Mouse (Mus musculus) small intestine, adult 2 months (tissue): ENCODE data around the gene Etaa1. TPM values are rescaled to one million over a fixed set of nuclear protein-coding genes. Genes with fewer than 3 reads are reported as not detected.
"Not testable (repeated sequence)": the region's sequence is repeated elsewhere in the genome, so short reads cannot be mapped to it uniquely, and the experiment has no call there.

ENCODE experiments used
- H3K27ac ChIP-seq: fragments of 200-500 bp; 2 replicates; pipeline ENCODE4 v1.5.1; 2012; ENCODE audit warnings: low read depth, low read length, control low read depth, inconsistent platforms; ENCODE audit not compliant: insufficient read depth
- H3K27me3 ChIP-seq: fragments of 200-500 bp; 2 replicates; pipeline ENCODE4 v1.6.1; 2012; ENCODE audit warnings: mild to moderate bottlenecking, moderate library complexity, low read length, inconsistent platforms; ENCODE audit not compliant: control insufficient read depth, insufficient read depth
- H3K36me3 ChIP-seq: fragments of 200-500 bp; 2 replicates; pipeline ENCODE4 v1.6.1; 2012; ENCODE audit warnings: mild to moderate bottlenecking, low read length, control low read depth, inconsistent platforms; ENCODE audit not compliant: control insufficient read depth, insufficient read depth
- H3K4me1 ChIP-seq: fragments of 200-500 bp; 2 replicates; pipeline ENCODE4 v1.6.1; 2012; ENCODE audit warnings: low read length, inconsistent platforms, mixed read lengths; ENCODE audit not compliant: control insufficient read depth, insufficient read depth, insufficient read length
- H3K4me3 ChIP-seq: fragments of 200-500 bp; 2 replicates; pipeline ENCODE4 v1.5.1; 2012; ENCODE audit warnings: low read depth, mild to moderate bottlenecking, control low read depth, inconsistent platforms, low read length, moderate library complexity
- CTCF ChIP-seq: fragments of 200-500 bp; IDR thresholded peaks from 2 replicates; pipeline ENCODE4 v1.5.1; 2012; ENCODE audit warnings: low read depth, mild to moderate bottlenecking, control low read depth, inconsistent platforms, low read length, moderate library complexity, mixed read lengths; ENCODE audit not compliant: insufficient replicate concordance, insufficient read length; ENCODE audit errors: extremely low read depth
- POLR2A ChIP-seq: fragments of 200-500 bp; IDR thresholded peaks from 2 replicates; pipeline ENCODE4 v1.6.1; 2012; ENCODE audit warnings: low read depth, mild to moderate bottlenecking, control low read depth, inconsistent platforms, low read length, moderate library complexity
- WGBS: fragments of 180-500 bp; shearing (Covaris S2); methylation state at CpG from one replicate; pipeline ENCODE4 v1.1.7; 2018; 5-methylcytosine and 5-hydroxymethylcytosine counted together
- polyA plus RNA-seq: library from polyadenylated mRNA; depleted of rRNA; stranded (reverse); fragments of >200 nt; gene quantifications from 2 replicates; pipeline ENCODE4 v1.2.3, GENCODE M21; 2012

Gene Etaa1
- polyA plus RNA-seq, 1 experiment: 0.68 TPM

DNA sequence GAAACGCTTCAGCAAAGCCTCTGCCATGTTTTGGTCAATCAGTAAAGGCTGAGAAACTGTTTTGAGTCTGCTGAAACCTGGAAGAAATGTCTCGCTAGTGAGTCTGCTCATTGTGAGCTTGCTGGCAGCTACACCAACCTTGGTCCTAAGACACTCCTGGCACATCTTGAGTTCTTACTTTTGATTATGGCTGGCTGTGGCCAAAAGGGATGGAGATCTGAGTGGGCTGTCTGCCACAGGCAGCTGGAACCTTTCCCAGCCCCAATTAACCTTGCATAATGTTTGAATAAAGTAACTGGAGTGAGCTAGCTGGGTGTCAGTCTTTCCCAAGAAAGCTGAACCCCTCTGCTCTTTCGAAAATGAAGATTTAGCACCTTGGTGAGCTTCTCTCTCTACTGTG lies 2.3 kb downstream of the Etaa1 start:
- Histone ChIP-seq H3K4me3 (no peak overlapping the region), H3K4me1 (no peaks in the 10 kb centered on the region), H3K27me3 (no peaks in the 10 kb centered on the region), H3K27ac (no peak overlapping the region), H3K36me3 (peaks cover 8% of the 10 kb centered on the region)
- WGBS: 80% methylated on average over 3 of the region's 3 CpGs
- TF ChIP-seq CTCF (no peak), POLR2A (no peak)

DNA sequence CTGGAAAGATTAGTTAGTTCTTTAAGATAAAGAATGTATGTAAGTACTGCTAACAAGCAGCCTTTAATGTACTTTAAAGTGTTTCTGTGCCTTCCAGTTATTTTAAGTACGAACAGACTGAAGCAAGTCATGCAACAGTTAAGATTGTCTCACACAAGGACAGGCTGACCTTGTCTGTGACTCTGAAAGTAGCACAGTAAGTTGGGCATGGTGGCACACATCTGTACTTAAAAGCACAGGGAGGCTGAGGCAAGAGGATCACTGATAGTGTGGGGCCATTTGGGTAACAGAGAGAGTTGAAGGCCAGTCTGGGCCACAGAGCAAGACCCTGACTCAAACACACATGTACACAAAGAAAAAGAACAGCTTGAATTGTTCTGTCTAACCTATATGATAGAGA lies 14.5 kb downstream of the Etaa1 start:
- TF ChIP-seq CTCF: no peak
- TF ChIP-seq POLR2A: no peak
- no peak overlapping the region for H3K4me3 ChIP-seq
- no peak overlapping the region for H3K27ac ChIP-seq
- H3K4me1 ChIP-seq: no peaks in the 10 kb centered on the region
- H3K36me3 ChIP-seq: peaks cover 9% of the 10 kb centered on the region
- 90% methylated on average over 1 of the region's 1 CpGs for WGBS
- no peaks in the 10 kb centered on the region for H3K27me3 ChIP-seq

DNA sequence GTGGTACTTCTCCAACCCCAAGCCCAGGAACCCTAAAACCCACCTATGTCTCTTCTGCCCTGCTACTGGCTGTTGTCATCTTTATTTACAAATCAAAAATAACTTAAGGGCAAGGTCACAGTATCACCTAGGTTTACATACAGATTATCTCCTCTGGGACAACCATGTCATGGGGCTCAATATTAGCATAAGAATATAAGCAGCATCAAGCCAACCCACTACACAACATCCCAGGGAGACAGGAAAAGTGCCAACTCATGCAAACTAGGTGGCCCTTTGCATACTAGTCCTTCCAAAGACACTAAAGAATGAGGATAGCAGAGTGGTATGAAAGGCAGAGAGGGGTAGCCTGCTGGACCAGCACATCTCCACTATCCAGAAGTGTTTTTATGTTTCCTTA lies 15.7 kb downstream of the Etaa1 start:
- Histone ChIP-seq H3K27me3 (no peaks in the 10 kb centered on the region), H3K27ac (no peak overlapping the region), H3K36me3 (peaks cover 9% of the 10 kb centered on the region), H3K4me1 (no peaks in the 10 kb centered on the region), H3K4me3 (no peak overlapping the region)
- TF ChIP-seq POLR2A: no peak
- no peak for TF ChIP-seq CTCF

DNA sequence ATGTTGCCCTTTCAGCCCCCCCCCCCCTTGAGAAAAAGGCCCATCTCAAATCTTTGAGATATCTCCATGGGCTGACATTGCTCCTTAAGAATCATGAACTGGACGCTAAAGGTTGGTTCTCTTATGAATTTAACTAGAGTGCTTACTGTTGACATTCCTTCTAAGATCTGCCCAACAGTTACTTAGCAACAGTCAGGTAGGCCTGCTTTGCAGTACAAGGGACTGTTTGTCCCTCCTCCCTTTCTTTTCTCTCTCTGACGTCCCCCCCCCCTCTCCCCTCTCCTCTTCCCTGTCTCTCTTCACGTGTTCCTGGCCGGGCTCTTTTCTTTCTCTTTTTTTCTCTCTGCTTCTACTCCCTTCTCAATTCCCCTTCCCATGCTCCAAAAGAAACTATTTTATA lies 35.8 kb downstream of the Etaa1 start:
- no peak for TF ChIP-seq POLR2A
- TF ChIP-seq CTCF: no peak
- WGBS: 48% methylated on average over 4 of the region's 4 CpGs

DNA sequence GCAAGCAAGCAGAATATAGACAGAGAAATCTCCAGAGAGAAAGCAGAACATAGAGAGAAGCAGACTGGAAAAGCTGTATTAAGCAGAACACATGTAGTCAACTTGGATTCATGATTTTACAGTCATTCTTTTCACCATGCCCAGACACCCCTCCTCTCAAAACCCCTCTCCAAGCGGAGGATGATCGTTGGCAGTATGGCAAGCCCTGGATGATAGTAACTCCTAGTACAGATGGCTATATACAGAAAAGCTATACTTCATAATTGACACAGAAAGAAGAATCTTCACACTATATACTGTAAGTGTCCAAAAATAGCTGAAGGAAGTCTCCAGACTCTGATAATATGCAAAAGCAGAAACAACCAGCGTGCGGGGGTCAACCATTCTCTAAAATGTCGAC lies 36.6 kb downstream of the Etaa1 start:
- Histone ChIP-seq H3K36me3 (no peaks in the 10 kb centered on the region), H3K27me3 (no peaks in the 10 kb centered on the region), H3K27ac (no peak overlapping the region), H3K4me3 (no peak overlapping the region), H3K4me1 (no peaks in the 10 kb centered on the region)
- WGBS: 89% methylated on average over 5 of the region's 5 CpGs
- no peak for TF ChIP-seq CTCF
- no peak for TF ChIP-seq POLR2A

More for the DNA sequence above, 35.8 kb downstream of the Etaa1 start:
- no peak overlapping the region for H3K27ac ChIP-seq
- no peaks in the 10 kb centered on the region for H3K27me3 ChIP-seq
- no peaks in the 10 kb centered on the region for H3K36me3 ChIP-seq
- no peak overlapping the region for H3K4me3 ChIP-seq
- no peaks in the 10 kb centered on the region for H3K4me1 ChIP-seq

DNA sequence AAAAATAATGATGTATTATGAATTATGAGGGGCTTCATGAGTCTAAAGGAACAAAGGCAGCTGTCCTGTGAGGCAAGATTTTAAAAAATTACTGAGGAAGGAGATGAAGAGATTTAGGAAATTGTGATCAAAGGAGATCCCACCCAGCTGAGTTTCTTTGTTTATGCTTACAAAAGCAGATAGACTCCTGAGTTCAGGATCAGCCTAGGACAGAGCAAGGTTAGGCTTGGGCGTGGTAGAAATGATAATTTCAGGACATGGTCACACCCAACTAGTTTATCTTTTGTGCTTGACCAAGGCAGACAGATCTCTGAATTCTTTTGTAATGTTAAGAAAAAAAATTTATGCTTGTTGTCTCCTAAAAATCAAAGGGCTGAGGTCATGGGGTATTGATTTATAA lies 37.2 kb downstream of the Etaa1 start:
- no peaks in the 10 kb centered on the region for H3K4me1 ChIP-seq
- H3K27ac ChIP-seq: no peak overlapping the region
- WGBS: 71% methylated on average over 1 of the region's 1 CpGs
- H3K36me3 ChIP-seq: no peaks in the 10 kb centered on the region
- no peaks in the 10 kb centered on the region for H3K27me3 ChIP-seq
- H3K4me3 ChIP-seq: no peak overlapping the region
- TF ChIP-seq POLR2A (no peak), CTCF (no peak)

DNA sequence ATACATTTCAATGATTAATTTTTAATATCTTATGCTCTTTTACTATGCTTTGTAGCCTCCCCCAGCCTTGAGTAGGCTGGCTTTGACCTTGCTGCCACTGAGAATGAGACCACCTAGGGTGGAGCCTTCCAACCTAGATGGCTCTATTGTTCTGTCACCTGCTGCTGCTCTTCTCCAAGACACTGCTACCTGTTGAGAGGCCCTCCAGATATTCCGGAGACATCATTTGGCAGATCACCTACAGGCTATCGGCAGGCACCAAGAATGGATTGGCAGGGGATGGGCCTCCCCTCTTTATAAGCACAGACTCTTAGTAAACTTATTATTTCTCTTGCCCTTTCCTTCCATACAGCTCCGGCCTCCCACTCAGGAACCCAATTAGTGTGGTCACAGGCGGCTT lies 52.7 kb downstream of the Etaa1 start:
- WGBS: 87% methylated on average over 4 of the region's 4 CpGs
- H3K4me1 ChIP-seq, H3K27me3 ChIP-seq, H3K36me3 ChIP-seq, H3K4me3 ChIP-seq, H3K27ac ChIP-seq: not testable (repeated sequence)
